Mouse (Mus musculus) erythroblast, embryonic 14.5 days (primary cell): Measurements from ENCODE around the gene Slc13a1.

Experiments used
- GATA1 ChIP-seq: IDR thresholded peaks from 2 replicates; pipeline ENCODE4 v1.6.1; 2012; ENCODE audit warnings: low read length, inconsistent platforms, mixed read lengths
- TAL1 ChIP-seq: IDR thresholded peaks from 3 replicates; pipeline ENCODE4 v1.6.1; 2012; ENCODE audit warnings: low read length, inconsistent platforms, mixed read lengths

DNA sequence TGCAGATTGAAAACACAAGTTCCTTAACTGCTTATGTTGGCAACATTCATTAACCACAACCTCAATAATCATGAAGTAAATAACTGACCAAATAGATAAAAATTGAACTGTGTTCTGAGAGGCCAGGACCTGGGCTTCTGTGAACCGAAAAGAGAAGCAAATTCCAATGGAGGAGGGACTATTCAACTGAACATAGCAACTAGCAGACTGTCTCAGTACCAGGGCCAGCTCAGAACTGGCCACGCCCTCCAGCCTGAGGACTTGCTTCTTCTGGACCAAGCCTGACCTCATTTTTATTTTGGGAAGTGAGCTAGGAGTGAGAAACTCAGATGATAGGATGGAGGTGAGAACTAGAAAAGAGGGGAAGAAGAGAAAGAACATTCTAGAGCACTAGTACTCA lies 4.8 kb upstream of the Slc13a1 start:
- TF ChIP-seq GATA1 = no peak
- no peak for TF ChIP-seq TAL1
